Mouse (Mus musculus): ENCODE results near the gene Tomm6.

Gene Tomm6

DNA sequence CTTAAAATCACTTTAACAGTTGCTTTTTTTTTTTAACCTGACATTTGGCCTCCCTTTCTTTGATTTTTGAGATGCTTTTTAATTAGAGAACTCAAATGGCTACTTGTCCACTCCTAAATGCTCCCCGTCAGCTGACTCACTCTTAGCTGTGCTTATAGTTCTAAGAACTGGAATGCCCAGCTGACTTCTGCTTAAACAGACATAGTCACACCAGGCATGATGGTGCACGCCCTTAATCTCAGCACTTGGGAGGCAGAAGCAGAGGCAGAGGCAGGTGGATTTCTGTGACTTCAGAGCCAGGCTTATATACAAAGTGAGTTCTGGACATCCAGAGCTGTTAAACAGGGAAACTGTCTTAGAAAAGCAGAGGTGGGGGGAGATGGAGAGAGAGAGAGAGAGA lies 36.2 kb downstream of the Tomm6 start:
- no peak for DNase-seq

DNA sequence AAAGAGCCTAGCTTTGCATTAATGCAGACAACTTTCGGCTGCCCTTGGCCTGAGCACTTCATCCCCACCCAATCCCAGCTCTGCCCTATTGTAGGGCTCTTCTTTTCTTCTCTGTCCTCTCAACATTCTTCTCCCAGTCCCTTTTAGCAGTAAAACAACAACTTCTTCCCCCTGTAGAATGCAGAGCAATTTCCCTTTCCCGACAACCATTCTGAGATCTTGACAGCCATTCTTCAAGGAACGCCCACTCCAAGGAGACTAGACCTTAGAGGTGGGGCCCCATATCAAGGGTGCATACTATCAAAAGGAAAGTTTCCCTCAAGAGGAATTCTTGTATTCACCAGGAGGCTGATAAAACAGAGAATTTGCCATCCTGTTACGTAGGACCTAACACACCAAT lies 39.2 kb downstream of the Tomm6 start:
- DNase-seq, result no peak

DNA sequence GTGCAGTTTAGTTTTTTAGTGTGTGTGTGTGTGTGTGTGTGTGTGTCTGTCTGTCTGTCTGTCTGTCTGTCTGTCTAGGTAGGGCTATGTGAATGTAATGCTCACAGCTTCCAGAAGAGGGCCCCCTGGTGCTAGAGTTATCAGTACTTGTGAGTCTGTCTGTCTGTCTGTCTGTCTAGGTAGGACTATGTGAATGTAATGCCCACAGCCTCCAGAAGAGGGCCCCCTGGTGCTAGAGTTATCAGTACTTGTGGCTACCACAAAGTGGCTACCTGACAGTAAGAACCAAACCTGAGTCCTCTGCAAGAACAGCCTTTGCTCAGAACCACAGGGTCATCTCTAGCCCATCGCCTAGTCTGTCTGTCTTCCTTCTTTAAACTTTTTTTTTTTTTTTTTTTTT lies 41.5 kb downstream of the Tomm6 start:
- DNase-seq, result peak; percentile 90

DNA sequence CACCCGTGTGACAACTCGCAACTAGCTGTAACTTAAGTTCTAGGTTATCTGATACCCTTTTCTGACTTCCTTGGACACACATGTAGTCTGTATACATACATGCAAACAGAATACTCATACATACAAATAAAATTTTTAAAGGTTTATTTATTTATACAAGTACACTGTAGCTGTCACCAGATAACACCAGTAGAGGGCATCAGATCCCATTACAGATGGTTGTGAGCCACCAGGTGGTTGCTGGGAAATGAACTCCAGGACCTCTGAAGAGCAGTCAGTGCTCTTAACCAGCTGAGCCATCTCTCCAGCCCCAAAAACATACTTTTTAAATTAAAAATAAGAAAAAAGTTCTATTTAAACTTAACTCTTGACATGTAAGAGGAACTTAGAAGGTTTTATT lies 45.2 kb downstream of the Tomm6 start:
- no peak for DNase-seq

Data from lung, postnatal 36 days (tissue).